Mouse (Mus musculus) midbrain, embryonic 13.5 days (tissue): ENCODE results near the gene Car5a. TPM values are rescaled to one million over a fixed set of nuclear protein-coding genes. Genes with fewer than 3 reads are reported as not detected.

ENCODE experiments used
- ATAC-seq: fragments of 200-750 bp; cut with Nextera tagmentation; 2 replicates; pipeline ENCODE4 v1.8.0; 2017; ENCODE audit warnings: mild to moderate bottlenecking, moderate TSS enrichment, moderate library complexity
- H3K27ac ChIP-seq: fragments of 300-500 bp; sonication (generic); 2 replicates; pipeline ENCODE4 v1.5.1; 2015; ENCODE audit warnings: inconsistent platforms, mild to moderate bottlenecking, moderate library complexity
- H3K27me3 ChIP-seq: fragments of 300-500 bp; sonication (generic); 2 replicates; pipeline ENCODE4 v1.6.1; 2015; ENCODE audit warnings: mild to moderate bottlenecking, inconsistent platforms
- H3K36me3 ChIP-seq: fragments of 300-500 bp; sonication (generic); 2 replicates; pipeline ENCODE4 v1.6.1; 2015; ENCODE audit warnings: mild to moderate bottlenecking, inconsistent platforms
- H3K4me1 ChIP-seq: fragments of 300-500 bp; sonication (generic); replicated peaks from 2 replicates; pipeline ENCODE4 v1.6.1; 2015; ENCODE audit warnings: inconsistent platforms
- H3K4me2 ChIP-seq: fragments of 300-500 bp; sonication (generic); replicated peaks from 2 replicates; pipeline ENCODE4 v1.6.1; 2015; ENCODE audit warnings: moderate library complexity, mild to moderate bottlenecking, inconsistent platforms
- H3K4me3 ChIP-seq: fragments of 300-500 bp; sonication (generic); replicated peaks from 2 replicates; pipeline ENCODE4 v1.5.1; 2015; ENCODE audit warnings: mild to moderate bottlenecking, inconsistent platforms
- H3K9ac ChIP-seq: fragments of 300-500 bp; sonication (generic); replicated peaks from 2 replicates; pipeline ENCODE4 v1.6.1; 2015; ENCODE audit warnings: mild to moderate bottlenecking, inconsistent platforms
- H3K9me3 ChIP-seq: fragments of 300-500 bp; sonication (generic); 2 replicates; pipeline ENCODE4 v1.6.1; 2016; ENCODE audit warnings: mild to moderate bottlenecking, inconsistent platforms
- WGBS: fragments of 180-500 bp; shearing (Covaris S2); methylation state at CpG from one replicate; pipeline ENCODE4 v1.1.7; 2015; 5-methylcytosine and 5-hydroxymethylcytosine counted together
- polyA plus RNA-seq: library from polyadenylated mRNA; unstranded; fragments of >200 nt; fragmentation: Nextera tagmentation; extraction: Ambion mirVana; gene quantifications from 2 replicates; pipeline ENCODE4 v1.2.1, GENCODE M21; 2015

The Car5a gene
- polyA plus RNA-seq, 1 experiment from 2014 or later: 0.12 TPM

DNA sequence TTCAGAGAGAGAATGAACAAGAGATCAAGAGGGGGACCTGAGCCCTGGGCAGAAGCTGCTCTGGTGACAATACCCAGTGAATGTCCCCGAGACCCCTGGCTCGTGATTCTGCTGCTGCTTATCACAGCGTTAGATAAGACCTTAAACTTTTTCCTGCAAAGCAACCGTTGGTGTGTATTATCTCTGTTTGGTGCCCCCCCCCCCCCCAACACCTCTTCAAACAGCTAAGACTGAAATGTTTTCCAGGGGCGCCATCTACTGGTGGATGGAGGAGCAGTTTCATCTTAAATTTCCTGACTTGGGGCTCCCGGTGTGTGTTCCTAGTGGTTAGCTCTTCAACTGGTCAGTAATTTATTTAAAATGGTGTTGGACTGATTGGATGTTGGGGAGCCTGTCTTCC lies 35.0 kb downstream of the Car5a start:
- Histone ChIP-seq H3K4me1 (peaks cover 31% of the 10 kb centered on the region), H3K9ac (no peak overlapping the region), H3K27me3 (peaks cover 16% of the 10 kb centered on the region), H3K27ac (no peak overlapping the region), H3K9me3 (no peaks in the 10 kb centered on the region), H3K36me3 (no peaks in the 10 kb centered on the region), H3K4me2 (no peak overlapping the region), H3K4me3 (no peak overlapping the region)
- ATAC-seq: no peak
- WGBS: 10% methylated on average over 6 of the region's 6 CpGs

DNA sequence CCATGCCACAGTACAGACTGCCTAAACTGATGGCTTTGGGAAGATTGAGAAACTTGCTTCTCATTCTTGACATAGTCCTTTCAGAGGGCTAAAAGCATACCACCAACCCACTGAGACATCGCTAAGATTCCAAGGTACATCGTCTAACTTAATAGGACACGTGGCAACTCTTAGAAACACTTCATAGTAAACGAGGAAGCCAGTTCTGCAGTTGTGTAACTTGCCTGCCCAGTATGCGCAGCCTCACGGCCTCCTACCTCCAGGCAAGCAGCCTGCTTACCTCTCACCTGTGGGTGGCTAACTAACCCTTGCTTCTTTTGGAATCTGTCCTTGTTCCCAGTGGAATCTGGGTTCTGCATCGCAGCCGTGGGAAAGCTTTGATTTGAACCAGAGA lies 35.6 kb downstream of the Car5a start:
- WGBS: 71% methylated on average over 8 of the region's 8 CpGs
- H3K4me3 ChIP-seq: no peak overlapping the region
- H3K36me3 ChIP-seq: no peaks in the 10 kb centered on the region
- peaks cover 33% of the 10 kb centered on the region for H3K4me1 ChIP-seq
- H3K27me3 ChIP-seq: peaks cover 16% of the 10 kb centered on the region
- ATAC-seq: no peak
- no peak overlapping the region for H3K27ac ChIP-seq
- H3K9ac ChIP-seq: no peak overlapping the region
- H3K9me3 ChIP-seq: no peaks in the 10 kb centered on the region
- H3K4me2 ChIP-seq: no peak overlapping the region

DNA sequence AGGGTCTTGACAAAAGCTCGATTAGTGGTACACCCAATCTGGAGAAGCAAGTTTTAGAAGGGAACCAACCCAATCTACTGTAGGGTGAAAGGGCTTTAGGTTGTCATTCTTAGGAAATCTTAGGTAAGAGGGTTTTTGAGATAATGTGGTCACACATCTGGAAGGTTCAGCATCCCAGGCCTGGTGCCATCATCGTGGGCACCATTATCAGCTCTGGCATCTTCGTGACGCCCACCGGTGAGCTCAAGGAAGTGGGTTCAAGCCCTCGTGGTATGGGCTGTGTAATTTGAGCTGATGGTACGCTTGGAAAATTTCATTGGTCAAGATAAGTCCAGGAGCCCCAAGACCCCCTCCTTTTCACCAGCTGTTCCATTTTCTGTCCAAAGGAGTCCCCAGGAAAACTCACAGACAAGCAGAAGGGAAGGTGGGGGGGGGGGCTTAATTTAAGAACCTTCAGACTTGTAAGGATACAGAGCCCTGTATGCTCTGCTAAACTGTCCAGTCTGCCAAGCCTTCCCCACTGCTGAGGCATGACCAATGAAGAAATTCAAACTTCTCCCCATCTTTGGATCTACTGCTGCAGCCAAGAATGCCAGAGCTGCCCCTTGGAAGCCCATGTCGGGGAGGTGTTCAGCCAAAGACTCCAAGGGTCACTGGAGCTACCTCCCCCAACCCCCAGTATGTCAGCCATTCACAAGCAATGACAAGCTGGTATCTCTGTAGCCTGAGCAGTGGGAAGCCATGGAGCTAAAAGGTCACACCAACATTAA lies 36.1 kb downstream of the Car5a start:
- Histone ChIP-seq H3K27me3 (peaks cover 16% of the 10 kb centered on the region), H3K4me1 (peaks cover 33% of the 10 kb centered on the region), H3K4me3 (peak overlapping the region; percentile 71; the same call in 1 of the 2 replicates), H3K4me2 (peak overlapping the region; percentile 98), H3K36me3 (no peaks in the 10 kb centered on the region), H3K9ac (no peak overlapping the region), H3K9me3 (no peaks in the 10 kb centered on the region), H3K27ac (no peak overlapping the region)
- no peak for ATAC-seq
- 73% methylated on average over 8 of the region's 8 CpGs for WGBS

DNA sequence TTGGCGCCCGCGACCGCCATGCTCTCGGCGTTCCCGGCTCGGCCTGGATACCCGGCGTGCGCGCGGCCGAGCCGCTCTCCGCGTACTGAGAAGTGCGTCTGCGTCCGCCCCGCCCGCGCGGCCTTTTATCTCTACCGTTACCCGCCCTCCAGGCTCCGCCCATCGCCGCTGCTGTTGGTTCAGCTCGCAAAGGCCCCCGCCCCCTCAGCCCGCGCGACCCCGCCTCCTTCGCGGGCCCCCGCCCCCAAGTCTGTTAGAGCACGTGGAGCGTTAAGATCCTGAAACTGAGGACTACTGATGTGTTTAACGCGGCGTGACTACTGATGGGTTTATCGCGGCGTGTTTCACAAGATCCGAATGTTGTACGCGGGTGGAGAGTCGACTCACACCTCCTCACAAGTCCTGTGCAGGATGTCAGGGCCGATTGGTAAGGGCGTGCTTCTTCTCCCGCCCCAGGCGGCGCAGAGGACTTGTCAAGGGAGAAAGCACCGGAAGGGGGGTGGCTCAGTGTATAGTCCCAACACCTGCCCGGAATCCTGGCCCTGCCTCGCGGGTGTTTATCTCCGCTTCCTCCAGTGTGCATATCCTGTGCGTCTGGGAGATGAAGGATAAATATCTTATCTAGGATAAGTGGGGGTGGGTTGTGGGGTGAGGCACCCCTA lies 37.0 kb downstream of the Car5a start, which contains the start of gene Slc7a5:
Gene Slc7a5, minus strand, starts transcription at position 108 of the 662 bp plus-strand sequence.
- Histone ChIP-seq H3K36me3 (no peaks in the 10 kb centered on the region), H3K9ac (peak within 1 kb of the TSS; percentile 78), H3K9me3 (no peaks in the 10 kb centered on the region), H3K27me3 (peaks cover 16% of the 10 kb centered on the region), H3K4me1 (peaks cover 33% of the 10 kb centered on the region), H3K27ac (peak within 1 kb of the TSS; percentile 14; the same call in 1 of the 2 replicates), H3K4me2 (peak within 1 kb of the TSS; percentile 98), H3K4me3 (peak within 1 kb of the TSS; percentile 71)
- WGBS: under 1% methylated on average over 59 of the region's 61 CpGs
- ATAC-seq: peak; percentile 90

DNA sequence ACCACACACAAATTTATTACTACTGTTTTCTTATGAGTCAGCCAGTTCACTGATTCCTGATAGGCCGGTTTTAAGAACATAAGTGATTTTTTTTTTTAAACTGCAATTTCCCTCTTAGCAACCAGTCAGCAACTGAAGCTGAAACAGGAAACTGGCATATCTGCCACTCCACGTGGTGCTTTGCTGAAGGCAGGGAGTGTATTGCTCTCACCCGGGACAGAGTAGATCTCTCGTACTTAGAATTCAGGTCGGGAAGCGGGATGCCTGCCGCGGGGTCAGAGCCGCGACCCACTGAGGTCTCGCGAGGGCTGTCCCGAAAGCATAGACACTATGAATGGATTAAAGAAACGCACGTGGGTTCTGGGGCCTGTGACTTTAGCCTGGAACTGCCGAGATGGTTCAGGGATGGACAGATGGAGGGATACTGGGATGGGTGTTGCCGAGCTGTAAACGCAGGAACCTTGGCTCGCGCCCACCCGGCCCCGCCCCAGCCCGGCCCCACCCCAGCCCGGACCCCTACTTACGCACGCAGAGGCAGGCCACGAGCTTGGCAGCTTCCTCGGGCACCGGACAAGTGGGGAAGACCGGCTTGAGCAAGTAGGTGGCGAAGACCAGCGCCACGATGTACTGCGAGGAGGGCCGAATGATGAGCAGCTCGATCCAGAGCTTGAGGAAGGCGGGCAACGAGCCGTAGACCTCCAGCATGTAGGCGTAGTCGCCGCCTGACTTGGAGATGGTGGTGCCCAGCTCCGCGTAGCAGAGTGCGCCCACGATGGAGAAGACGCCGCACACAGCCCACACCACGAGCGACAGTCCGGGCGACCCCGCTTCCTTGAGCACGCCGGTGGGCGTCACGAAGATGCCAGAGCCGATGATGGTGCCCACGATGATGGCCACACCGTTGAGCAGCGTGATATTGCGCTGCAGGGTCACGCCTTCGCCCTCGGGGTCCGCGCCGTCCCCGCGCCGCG lies 37.9 kb downstream of the Car5a start:
- Histone ChIP-seq H3K27ac (peak overlapping the region; percentile 14; the same call in 1 of the 2 replicates), H3K4me2 (peak overlapping the region; percentile 98), H3K4me1 (peaks cover 36% of the 10 kb centered on the region), H3K36me3 (no peaks in the 10 kb centered on the region), H3K9me3 (no peaks in the 10 kb centered on the region), H3K27me3 (peaks cover 16% of the 10 kb centered on the region), H3K9ac (peak overlapping the region; percentile 78), H3K4me3 (peak overlapping the region; percentile 71)
- ATAC-seq: peak; percentile 70
- WGBS: under 1% methylated on average over 71 of the region's 72 CpGs

DNA sequence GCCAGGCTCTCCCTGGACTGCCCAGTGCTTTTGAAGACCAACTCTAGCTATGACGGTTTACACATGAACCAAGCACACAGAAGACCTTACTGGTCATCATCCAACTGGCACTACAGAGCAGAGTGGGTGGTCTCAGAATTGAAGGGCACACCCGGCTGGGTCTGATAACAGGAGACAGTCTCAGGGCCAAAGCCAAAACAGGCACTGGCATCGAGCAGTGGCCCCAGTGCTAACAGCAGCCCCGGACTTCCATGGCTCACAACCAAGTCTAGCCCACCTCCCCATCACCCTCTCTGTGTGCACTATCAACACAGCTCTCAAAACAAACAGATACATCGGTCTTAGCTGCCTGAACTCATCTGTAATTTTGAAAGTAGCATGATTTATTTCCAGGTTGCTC lies 38.8 kb downstream of the Car5a start:
- H3K27me3 ChIP-seq: peaks cover 16% of the 10 kb centered on the region
- ATAC-seq: no peak
- peak overlapping the region; percentile 78 for H3K9ac ChIP-seq
- H3K9me3 ChIP-seq: no peaks in the 10 kb centered on the region
- no peaks in the 10 kb centered on the region for H3K36me3 ChIP-seq
- 42% methylated on average over 5 of the region's 5 CpGs for WGBS
- peak overlapping the region; percentile 71 for H3K4me3 ChIP-seq
- H3K27ac ChIP-seq: no peak overlapping the region
- H3K4me2 ChIP-seq: peak overlapping the region; percentile 98
- H3K4me1 ChIP-seq: peaks cover 41% of the 10 kb centered on the region

DNA sequence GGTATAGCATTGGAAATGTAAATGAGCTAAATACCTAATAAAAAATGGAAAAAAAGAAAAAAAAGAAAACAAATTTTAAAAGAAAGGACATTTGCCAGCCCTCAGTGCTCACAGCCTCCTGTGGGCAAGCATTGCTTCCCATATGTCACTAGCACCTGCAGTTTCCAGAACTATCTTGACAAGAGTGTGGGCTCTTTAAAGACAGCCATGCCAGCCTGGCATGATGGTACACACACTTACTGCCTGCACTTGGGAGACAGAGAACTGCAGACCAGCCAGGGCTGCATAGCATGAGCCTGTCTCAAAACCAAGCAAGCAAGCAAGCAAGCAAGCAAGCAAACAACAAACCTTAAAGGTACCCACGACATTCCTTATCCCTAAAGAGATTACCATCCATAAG lies 39.3 kb downstream of the Car5a start:
- Histone ChIP-seq H3K4me1 (peaks cover 41% of the 10 kb centered on the region), H3K27ac (no peak overlapping the region), H3K9ac (peak overlapping the region; percentile 78), H3K4me2 (peak overlapping the region; percentile 98), H3K27me3 (peaks cover 16% of the 10 kb centered on the region), H3K9me3 (no peaks in the 10 kb centered on the region), H3K36me3 (no peaks in the 10 kb centered on the region), H3K4me3 (peak overlapping the region; percentile 71)
- no peak for ATAC-seq
- 46% methylated on average over 1 of the region's 1 CpGs for WGBS

DNA sequence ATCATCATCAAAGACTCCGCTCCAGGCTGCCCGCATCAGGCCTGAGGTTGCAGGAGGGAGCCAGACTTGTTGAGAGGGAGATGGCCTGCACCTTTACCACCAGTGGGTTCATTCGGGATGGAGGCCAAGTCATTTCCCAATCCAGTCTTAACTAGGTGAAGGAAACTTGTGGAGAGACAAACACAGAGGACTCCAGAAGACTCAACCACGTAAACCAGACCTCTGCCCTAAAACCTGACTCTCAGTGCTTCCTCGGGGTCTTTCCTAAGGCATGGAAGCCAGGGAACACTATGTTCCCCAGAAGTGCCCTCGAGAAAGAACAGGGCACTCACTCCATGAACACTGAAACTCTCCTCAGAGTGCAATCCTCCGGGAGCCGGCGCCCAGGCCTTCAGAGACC lies 39.7 kb downstream of the Car5a start:
- no peaks in the 10 kb centered on the region for H3K36me3 ChIP-seq
- no peak overlapping the region; the same call in 1 of the 2 replicates for H3K9ac ChIP-seq
- peak overlapping the region; percentile 71 for H3K4me3 ChIP-seq
- 87% methylated on average over 9 of the region's 9 CpGs for WGBS
- H3K27ac ChIP-seq: no peak overlapping the region
- peaks cover 16% of the 10 kb centered on the region for H3K27me3 ChIP-seq
- H3K4me1 ChIP-seq: peaks cover 41% of the 10 kb centered on the region
- peak overlapping the region; percentile 98 for H3K4me2 ChIP-seq
- H3K9me3 ChIP-seq: no peaks in the 10 kb centered on the region
- ATAC-seq: no peak

DNA sequence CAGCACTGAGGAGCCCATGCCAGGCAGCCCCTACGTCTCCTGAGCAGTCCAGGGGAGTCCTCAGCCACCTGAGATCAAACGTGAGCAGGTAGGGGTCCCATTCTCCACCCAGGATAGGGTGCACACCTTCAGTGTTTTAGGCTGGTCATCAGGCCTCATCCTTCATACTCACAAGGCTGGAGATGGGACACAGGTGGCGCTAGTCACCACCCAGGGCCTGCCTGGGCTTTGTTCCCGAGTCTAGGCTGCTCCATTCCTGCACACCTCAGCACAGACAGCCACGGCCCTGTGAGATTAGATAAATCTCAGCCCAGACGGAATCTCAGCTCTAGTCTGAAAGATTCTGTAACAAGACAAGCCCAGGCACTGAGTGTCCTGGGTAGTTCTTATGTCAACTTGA lies 40.7 kb downstream of the Car5a start:
- Histone ChIP-seq H3K27ac (no peak overlapping the region), H3K9me3 (no peaks in the 10 kb centered on the region), H3K36me3 (no peaks in the 10 kb centered on the region), H3K4me1 (peaks cover 47% of the 10 kb centered on the region), H3K4me2 (no peak overlapping the region), H3K9ac (no peak overlapping the region), H3K4me3 (peak overlapping the region; percentile 4; the same call in 1 of the 2 replicates), H3K27me3 (peaks cover 12% of the 10 kb centered on the region)
- no peak for ATAC-seq
- WGBS: 69% methylated on average over 6 of the region's 6 CpGs

DNA sequence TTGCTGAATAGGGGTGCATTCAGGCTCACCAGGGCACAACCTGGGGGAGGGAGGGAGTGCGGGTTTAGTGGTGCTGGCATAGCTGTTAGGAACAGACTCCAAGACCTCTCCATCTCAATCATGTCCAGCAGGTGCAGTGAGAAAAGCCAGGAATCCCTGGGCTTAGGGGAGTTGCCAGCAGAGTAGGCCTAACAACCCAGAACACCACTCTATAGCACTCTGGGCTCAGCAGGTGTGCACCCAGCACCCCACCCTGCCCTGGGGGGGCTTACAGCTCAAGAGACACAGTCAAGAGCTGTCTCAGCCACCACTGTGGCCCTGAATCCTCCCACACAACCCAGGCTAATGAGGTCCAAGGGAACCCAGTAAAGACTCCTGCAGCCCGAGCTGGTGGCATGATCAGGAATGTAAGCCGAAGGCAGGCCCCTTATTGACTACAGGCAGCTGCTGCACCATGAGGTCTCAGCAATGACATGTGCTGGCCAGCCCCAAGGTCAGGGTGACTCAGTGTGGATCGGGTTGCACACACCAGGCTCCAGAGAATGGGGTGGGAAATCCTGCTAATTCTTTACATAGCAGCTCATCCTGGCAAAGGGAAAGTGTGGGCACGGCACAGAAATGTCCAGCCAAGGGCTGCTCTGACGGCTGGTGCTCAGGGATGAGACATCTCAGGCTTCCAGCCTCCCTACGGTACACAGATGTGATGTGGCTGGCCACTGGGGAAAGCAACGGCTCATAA lies 43.0 kb downstream of the Car5a start:
- H3K9me3 ChIP-seq: no peaks in the 10 kb centered on the region
- 63% methylated on average over 8 of the region's 8 CpGs for WGBS
- no peak overlapping the region for H3K4me3 ChIP-seq
- no peaks in the 10 kb centered on the region for H3K36me3 ChIP-seq
- H3K27me3 ChIP-seq: 0 out of 2 replicates have a peak, but pooled peaks cover 4% of the 10 kb centered on the region
- ATAC-seq: no peak
- 0 out of 2 replicates have a peak overlapping the region, but pooled peaks have one; percentile 4 for H3K9ac ChIP-seq
- H3K4me1 ChIP-seq: peaks cover 59% of the 10 kb centered on the region
- H3K4me2 ChIP-seq: 0 out of 2 replicates have a peak overlapping the region, but pooled peaks have one; percentile 3
- no peak overlapping the region for H3K27ac ChIP-seq
